Mouse (Mus musculus): ENCODE measurements at regions not wholly inside any gene's neighbourhood (a gene's known extent, or its start where the extent isn't known, plus 50 kb on each side); places are given as distances from the start of the nearest gene placed in this dataset.

GRCm38 (mm10) chr16:63371275-63371674, 492.7 kb downstream of the Epha3 start:
- H3K4me3 ChIP-seq (ENCODE audit: low read length): no peak overlapping the region
- H3K4me2 ChIP-seq (ENCODE audit: low read depth, low read length): no peak overlapping the region
- DNase-seq (ENCODE audit: low spot score) (no peak), ATAC-seq (no peak)
- H3K36me3 ChIP-seq (ENCODE audit: insufficient read depth, low read length): no peaks in the 10 kb centered on the region
- WGBS: 43% methylated on average over 5 of the region's 5 CpGs
- no peaks in the 10 kb centered on the region for H3K27me3 ChIP-seq (ENCODE audit: insufficient read depth, low read length)
- H3K9me3 ChIP-seq (ENCODE audit: low read length): no peaks in the 10 kb centered on the region
- no peak overlapping the region for H3K9ac ChIP-seq (replicated peaks; ENCODE audit: low read length)
- H3K27ac ChIP-seq: no peak overlapping the region
- H3K4me1 ChIP-seq (ENCODE audit: insufficient read depth, low read length): no peaks in the 10 kb centered on the region
- TF ChIP-seq CTCF (IDR thresholded peaks at IDR 0.05; ENCODE audit: low read depth): no peak

- Histone ChIP-seq H3K4me2 (ENCODE audit: low read depth, low read length) (no peak overlapping the region), H3K9me3 (ENCODE audit: low read length) (no peaks in the 10 kb centered on the region), H3K4me3 (ENCODE audit: low read length) (no peak overlapping the region), H3K36me3 (ENCODE audit: insufficient read depth, low read length) (no peaks in the 10 kb centered on the region), H3K4me1 (ENCODE audit: insufficient read depth, low read length) (no peaks in the 10 kb centered on the region), H3K27me3 (ENCODE audit: insufficient read depth, low read length) (no peaks in the 10 kb centered on the region), H3K9ac (replicated peaks; ENCODE audit: low read length) (no peak overlapping the region), H3K27ac (no peak overlapping the region)
- ATAC-seq (no peak), DNase-seq (ENCODE audit: low spot score) (no peak)
- TF ChIP-seq CTCF (IDR thresholded peaks at IDR 0.05; ENCODE audit: low read depth): no peak
- WGBS: 57% methylated on average over 1 of the region's 1 CpGs
Observed at GRCm38 (mm10) chr16:63404976-63405375, 459.0 kb downstream of the Epha3 start.

GRCm38 (mm10) chr16:63412656-63413055, 451.3 kb downstream of the Epha3 start:
- Histone ChIP-seq H3K27ac (no peak overlapping the region), H3K4me3 (ENCODE audit: low read length) (no peak overlapping the region), H3K4me2 (ENCODE audit: low read depth, low read length) (no peak overlapping the region), H3K27me3 (ENCODE audit: insufficient read depth, low read length) (no peaks in the 10 kb centered on the region), H3K36me3 (ENCODE audit: insufficient read depth, low read length) (no peaks in the 10 kb centered on the region), H3K4me1 (ENCODE audit: insufficient read depth, low read length) (no peaks in the 10 kb centered on the region), H3K9ac (replicated peaks; ENCODE audit: low read length) (no peak overlapping the region), H3K9me3 (ENCODE audit: low read length) (no peaks in the 10 kb centered on the region)
- no peak for DNase-seq (ENCODE audit: low spot score)
- WGBS: 86% methylated on average over 1 of the region's 1 CpGs
- TF ChIP-seq CTCF (IDR thresholded peaks at IDR 0.05; ENCODE audit: low read depth): no peak
- ATAC-seq: no peak

GRCm38 (mm10) chr16:63452301-63452700, 411.7 kb downstream of the Epha3 start:
- WGBS: 76% methylated on average over 4 of the region's 4 CpGs
- Histone ChIP-seq H3K27me3 (ENCODE audit: insufficient read depth, low read length) (no peaks in the 10 kb centered on the region), H3K4me2 (ENCODE audit: low read depth, low read length) (no peak overlapping the region)

GRCm38 (mm10) chr16:63466615-63467014, 397.4 kb downstream of the Epha3 start:
- Histone ChIP-seq H3K27ac (no peak overlapping the region), H3K4me2 (ENCODE audit: low read depth, low read length) (no peak overlapping the region), H3K9ac (replicated peaks; ENCODE audit: low read length) (no peak overlapping the region), H3K27me3 (ENCODE audit: insufficient read depth, low read length) (no peaks in the 10 kb centered on the region), H3K9me3 (ENCODE audit: low read length) (no peaks in the 10 kb centered on the region), H3K4me1 (ENCODE audit: insufficient read depth, low read length) (no peaks in the 10 kb centered on the region), H3K4me3 (ENCODE audit: low read length) (no peak overlapping the region), H3K36me3 (ENCODE audit: insufficient read depth, low read length) (no peaks in the 10 kb centered on the region)
- 74% methylated on average over 4 of the region's 4 CpGs for WGBS
- no peak for TF ChIP-seq CTCF (IDR thresholded peaks at IDR 0.05; ENCODE audit: low read depth)
- DNase-seq (ENCODE audit: low spot score) (no peak), ATAC-seq (no peak)

More at GRCm38 (mm10) chr16:63452301-63452700, 411.7 kb downstream of the Epha3 start:
- DNase-seq (ENCODE audit: low spot score) (no peak), ATAC-seq (no peak)
- H3K9ac ChIP-seq (replicated peaks; ENCODE audit: low read length): no peak overlapping the region
- no peak overlapping the region for H3K4me3 ChIP-seq (ENCODE audit: low read length)
- no peaks in the 10 kb centered on the region for H3K4me1 ChIP-seq (ENCODE audit: insufficient read depth, low read length)
- H3K27ac ChIP-seq: no peak overlapping the region
- H3K36me3 ChIP-seq (ENCODE audit: insufficient read depth, low read length): no peaks in the 10 kb centered on the region
- TF ChIP-seq CTCF (IDR thresholded peaks at IDR 0.05; ENCODE audit: low read depth): no peak
- no peaks in the 10 kb centered on the region for H3K9me3 ChIP-seq (ENCODE audit: low read length)

- ATAC-seq: no peak
- TF ChIP-seq CTCF (IDR thresholded peaks at IDR 0.05; ENCODE audit: low read depth): no peak
- H3K9ac ChIP-seq (replicated peaks; ENCODE audit: low read length): no peak overlapping the region
- H3K27ac ChIP-seq: no peak overlapping the region
- H3K4me3 ChIP-seq (ENCODE audit: low read length): no peak overlapping the region
- DNase-seq (ENCODE audit: low spot score): no peak
- H3K4me2 ChIP-seq (ENCODE audit: low read depth, low read length): no peak overlapping the region
- H3K27me3 ChIP-seq (ENCODE audit: insufficient read depth, low read length): no peaks in the 10 kb centered on the region
- 94% methylated on average over 1 of the region's 1 CpGs for WGBS
- no peaks in the 10 kb centered on the region for H3K36me3 ChIP-seq (ENCODE audit: insufficient read depth, low read length)
- H3K4me1 ChIP-seq (ENCODE audit: insufficient read depth, low read length): no peaks in the 10 kb centered on the region
- H3K9me3 ChIP-seq (ENCODE audit: low read length): no peaks in the 10 kb centered on the region
Observed at GRCm38 (mm10) chr16:63468851-63469250, 395.1 kb downstream of the Epha3 start.
